Mouse (Mus musculus) thymus, postnatal 0 days (tissue): ENCODE measurements around the gene Gpx1. TPM values are rescaled to one million over a fixed set of nuclear protein-coding genes. Genes with fewer than 3 reads are reported as not detected.

Experiments
- DNase-seq: peaks from one replicate; pipeline ENCODE4 v3.0.0-alpha.2; 2015; ENCODE audit warnings: low spot score
- polyA plus RNA-seq: library from polyadenylated mRNA; unstranded; fragments of >200 nt; fragmentation: Nextera tagmentation; extraction: Ambion mirVana; gene quantifications from 2 replicates; pipeline ENCODE4 v1.2.1, GENCODE M21; 2015

Gene Gpx1
- polyA plus RNA-seq, 1 experiment from 2014 or later: 862 TPM

- no peak for DNase-seq
These were observed 185 bp upstream of the Gpx1 start for GRCm38 (mm10) chr9:108338551-108338885.

GRCm38 (mm10) chr9:108339886-108340257 lies 1.2 kb downstream of the Gpx1 start:
- no peak for DNase-seq

GRCm38 (mm10) chr9:108340258-108341138 lies 1.8 kb downstream of the Gpx1 start:
- peak; percentile 60 for DNase-seq

GRCm38 (mm10) chr9:108341139-108341475 lies 2.4 kb downstream of the Gpx1 start:
- no peak for DNase-seq

DNA sequence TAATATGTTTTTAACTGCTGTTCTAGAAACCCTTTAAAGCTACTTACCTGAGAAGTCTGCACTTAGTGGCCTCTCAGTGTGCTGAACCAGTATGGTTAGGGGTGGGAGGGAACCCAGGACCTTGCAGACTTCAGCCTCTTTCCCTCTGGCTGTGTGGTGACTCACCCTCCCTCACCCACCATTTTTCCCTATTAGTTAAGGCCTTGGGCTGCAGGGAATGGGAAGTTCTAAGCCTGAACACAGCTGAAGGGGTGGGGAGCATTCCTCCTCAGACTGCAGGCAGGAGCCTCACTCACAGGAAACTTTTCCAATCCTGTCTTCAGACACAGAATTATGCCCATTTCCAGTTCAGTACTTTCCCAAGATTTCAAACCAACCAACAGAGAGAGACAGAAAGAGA lies 3.1 kb downstream of the Gpx1 start:
- no peak for DNase-seq

GRCm38 (mm10) chr9:108342301-108342831 lies 3.7 kb downstream of the Gpx1 start:
- peak; percentile 38 for DNase-seq

DNA sequence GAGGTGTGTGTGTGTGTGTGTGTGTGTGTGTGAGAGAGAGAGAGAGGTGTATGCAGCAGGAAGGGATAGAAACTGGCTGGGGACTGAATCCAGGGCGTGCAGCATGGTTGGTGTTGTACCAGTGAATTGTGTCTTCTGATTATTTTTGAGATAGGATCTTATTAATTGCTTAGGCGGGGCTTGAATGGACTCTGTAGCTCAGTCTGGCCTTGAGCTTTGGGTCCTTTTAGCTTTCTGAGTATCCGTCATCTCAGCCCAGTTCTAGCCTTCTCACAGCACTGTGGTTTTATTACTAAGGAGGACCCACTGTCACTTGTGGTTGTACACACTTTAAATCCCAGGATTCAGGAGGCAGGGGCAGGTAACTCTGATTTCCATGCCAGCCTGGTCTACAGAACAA lies 4.6 kb downstream of the Gpx1 start:
- DNase-seq: no peak

- no peak for DNase-seq
These were observed 5.1 kb downstream of the Gpx1 start for GRCm38 (mm10) chr9:108343835-108344234.

- DNase-seq: no peak
These were observed 5.8 kb downstream of the Gpx1 start for GRCm38 (mm10) chr9:108344471-108344870.

GRCm38 (mm10) chr9:108347024-108347423 lies 8.3 kb downstream of the Gpx1 start:
- DNase-seq: no peak

- DNase-seq: peak; percentile 86
These were observed 9.0 kb downstream of the Gpx1 start, which contains the start of gene Usp4 for GRCm38 (mm10) chr9:108347540-108348289. Usp4 (plus strand) TSS chr9:108347853.

DNA sequence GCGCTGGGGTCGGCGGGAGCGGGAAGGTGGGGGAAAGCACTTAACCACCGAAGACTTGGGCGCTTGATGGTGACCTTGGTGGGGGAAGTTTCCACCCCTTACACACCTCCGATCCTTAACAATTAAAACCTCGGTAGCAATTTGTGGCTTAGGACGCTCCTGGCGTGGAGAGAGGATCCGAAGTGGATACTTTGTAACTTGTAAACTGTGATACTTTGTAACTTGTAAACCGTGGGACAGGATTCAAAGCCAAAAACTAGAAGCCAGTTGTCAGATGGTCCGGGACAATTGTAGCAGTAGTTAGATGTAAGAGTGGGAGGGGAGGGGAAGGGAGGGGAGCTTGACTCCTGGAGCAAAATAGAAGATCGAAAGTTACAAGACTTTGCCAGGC lies 9.6 kb downstream of the Gpx1 start:
- peak; percentile 8 for DNase-seq

- DNase-seq: no peak
These were observed 11.0 kb downstream of the Gpx1 start for GRCm38 (mm10) chr9:108349727-108350126.

DNA sequence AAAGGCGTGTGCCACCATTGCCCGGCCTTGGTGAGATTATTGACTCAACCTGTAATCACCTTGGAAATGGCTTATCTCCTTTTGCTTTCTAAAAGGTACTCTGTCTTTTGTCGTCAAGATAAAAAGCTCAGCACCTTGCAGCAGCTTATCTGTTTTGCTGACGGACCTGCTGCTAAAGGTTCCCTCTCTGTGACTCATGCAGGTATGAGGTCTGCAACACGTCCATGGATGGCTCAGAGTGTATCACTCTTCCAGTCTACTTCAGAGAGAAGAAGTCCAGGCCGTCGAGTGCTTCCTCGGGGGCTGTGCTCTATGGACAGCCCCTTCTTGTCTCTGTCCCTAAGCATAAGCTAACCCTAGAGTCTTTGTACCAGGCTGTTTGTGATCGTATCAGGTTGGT lies 39.5 kb downstream of the Gpx1 start:
- no peak for DNase-seq

DNA sequence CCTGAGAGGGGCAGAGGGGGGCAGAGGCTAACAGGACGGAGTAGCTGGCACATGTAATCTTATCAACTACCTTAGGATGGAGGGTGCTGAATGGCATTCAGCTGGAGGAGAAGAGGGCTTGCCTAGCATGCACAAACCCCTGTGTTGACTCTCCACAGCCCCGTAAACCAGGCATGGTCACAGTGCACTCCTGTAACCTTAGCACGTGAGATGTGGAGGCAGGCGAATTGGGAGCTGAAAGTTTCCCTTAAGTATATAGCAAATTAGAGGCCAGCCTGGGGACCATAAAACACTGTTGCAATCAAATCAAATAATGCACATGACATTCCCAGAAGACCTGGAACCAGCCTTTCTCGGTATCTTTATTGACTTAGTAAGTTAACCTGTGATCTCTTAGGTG lies 40.0 kb downstream of the Gpx1 start:
- DNase-seq: no peak

GRCm38 (mm10) chr9:108379294-108379693 lies 40.6 kb downstream of the Gpx1 start:
- no peak for DNase-seq

- no peak for DNase-seq
These were observed 42.7 kb downstream of the Gpx1 start for GRCm38 (mm10) chr9:108381382-108381781.

DNA sequence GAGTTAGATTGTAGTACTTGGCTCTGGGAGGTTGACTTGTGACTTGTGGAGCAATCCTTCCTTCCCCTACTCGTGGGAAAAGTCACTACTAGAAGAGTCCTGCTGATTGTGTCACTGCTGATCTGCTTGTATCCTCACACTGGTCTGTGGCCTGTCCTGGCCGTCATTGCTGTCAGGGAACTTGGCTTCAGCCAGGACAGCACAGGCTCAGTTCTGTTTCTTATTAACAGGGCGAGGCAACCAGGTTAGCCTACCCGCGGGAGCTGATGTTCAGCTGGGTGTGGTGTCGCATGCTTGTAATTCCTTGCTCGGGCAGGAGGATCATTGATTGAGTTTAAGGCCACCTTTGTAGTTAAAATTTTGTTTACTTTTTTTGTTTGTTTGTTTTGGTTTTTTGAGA lies 46.3 kb downstream of the Gpx1 start:
- DNase-seq: no peak

GRCm38 (mm10) chr9:108386816-108387215 lies 48.1 kb downstream of the Gpx1 start:
- no peak for DNase-seq

DNA sequence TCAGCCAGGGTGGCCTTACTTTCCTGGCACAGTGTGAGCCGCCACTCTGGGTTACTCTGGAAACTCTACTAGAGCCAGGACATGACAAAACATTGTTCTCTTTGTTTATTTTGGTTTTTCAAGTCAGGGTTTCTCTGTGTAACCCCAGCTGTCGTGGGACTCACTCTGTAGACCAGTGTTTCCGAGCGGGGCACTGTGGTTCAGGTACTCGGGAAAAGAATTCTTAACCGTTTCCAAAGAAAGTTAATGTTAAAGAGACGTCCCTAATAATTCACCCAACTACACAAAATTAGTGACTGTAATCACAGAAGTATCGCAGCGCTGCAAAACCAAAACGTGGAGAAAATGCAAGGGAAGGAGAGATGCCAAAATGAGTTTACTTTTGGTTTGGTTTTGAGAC lies 49.9 kb downstream of the Gpx1 start:
- DNase-seq: no peak

DNA sequence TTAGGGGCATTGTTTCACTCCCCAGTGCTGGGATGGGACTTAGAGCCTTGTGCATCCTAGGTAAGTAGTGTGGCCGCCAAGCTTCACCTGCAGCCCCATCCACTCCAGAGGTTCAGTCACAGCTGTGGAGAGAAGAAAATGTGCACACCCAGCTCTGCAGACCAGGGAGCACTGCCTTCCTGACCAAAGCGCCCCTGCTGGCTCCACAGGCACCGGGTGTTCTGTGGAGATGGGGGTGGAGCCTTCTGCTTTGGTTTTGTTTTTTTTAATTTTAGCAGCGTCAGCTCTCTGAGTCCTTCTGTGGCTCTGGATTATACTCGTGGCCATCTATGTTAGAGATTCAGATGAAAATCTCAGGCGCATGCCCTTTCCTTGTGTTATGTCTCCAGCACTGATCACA lies 50.5 kb downstream of the Gpx1 start:
- DNase-seq: no peak
